Mouse (Mus musculus): ENCODE measurements around the gene Trub1. TPM values are rescaled to one million over a fixed set of nuclear protein-coding genes. Genes with fewer than 3 reads are reported as not detected.
A peak's percentile ranks its signal among the peaks of the same experiment; 100 is the strongest.

Gene Trub1
- polyA plus RNA-seq, 1 experiment from 2014 or later = 24.1 TPM

DNA sequence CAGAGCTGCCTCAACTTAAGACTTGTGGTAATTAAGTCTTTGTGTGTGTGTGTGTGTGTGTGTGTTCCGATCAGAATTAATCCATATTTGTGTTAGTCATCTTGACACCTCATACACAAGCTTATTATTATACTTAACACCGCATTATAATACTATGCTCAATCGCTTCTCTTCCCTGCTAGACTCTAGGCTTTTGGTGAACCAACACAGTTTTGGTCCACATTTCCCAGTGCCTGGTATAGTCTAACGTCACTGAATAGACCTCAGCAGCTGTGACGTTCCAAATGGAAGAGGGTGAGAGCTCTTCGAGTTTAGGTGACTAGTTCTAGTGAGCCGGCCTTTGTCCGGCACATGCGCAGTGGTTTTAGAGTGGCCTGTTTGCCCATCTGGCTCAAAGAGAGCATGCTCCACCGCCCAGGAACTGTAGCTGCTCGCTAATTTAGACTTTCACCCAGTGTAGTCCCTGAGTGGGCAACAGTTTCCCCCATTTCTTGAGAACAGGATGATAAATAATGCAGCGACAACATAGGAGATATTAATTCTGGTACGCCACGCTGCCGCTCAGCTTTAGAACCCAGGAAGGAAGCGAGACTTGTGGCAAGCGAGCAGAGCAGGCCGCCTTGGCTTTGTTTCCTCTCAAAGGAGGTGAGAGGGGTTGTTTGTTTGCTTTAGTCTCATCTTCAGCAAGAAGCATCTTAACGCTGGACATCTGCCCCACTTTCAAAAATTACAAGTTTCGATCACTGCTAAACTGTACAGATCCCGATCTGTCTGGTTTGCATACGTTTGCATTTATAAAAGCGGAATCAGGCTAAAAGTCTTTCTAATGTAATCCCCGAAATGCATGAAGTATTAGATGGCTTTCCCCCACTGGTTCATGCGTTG lies 52.6 kb downstream of the Trub1 start:
- Histone ChIP-seq H3K9ac (no peak overlapping the region), H3K4me2 (replicated peaks) (no peak overlapping the region), H3K36me3 (no peaks in the 10 kb centered on the region), H3K27me3 (replicated peaks) (no peaks in the 10 kb centered on the region), H3K9me3 (no peaks in the 10 kb centered on the region), H3K4me3 (replicated peaks) (no peak overlapping the region), H3K27ac (no peak overlapping the region), H3K4me1 (replicated peaks) (peaks cover 6% of the 10 kb centered on the region; the same call in 1 of the 2 replicates)
- no peak for ATAC-seq
- WGBS = 85% methylated on average over 25 of the region's 25 CpGs

DNA sequence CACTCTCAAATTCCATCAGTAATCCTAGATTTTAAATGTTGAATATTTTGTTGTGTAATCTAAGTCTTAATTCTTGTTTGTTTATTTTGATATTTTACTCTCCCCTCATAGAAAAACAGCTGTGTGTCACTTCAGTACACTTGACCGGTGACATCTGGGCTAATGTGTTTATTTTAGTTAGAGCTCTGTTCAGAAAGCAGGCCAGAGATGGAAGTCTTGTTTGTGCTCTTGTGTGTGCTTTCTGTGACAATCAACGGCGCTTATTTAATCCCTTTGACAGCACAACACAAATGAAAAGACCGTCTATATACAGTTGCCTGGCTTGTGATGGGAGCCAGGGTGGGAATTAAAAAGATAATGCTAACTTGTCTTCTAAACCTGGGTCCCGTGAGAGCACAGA lies 53.9 kb downstream of the Trub1 start:
- 22% methylated on average over 5 of the region's 5 CpGs for WGBS
- H3K4me1 ChIP-seq (replicated peaks) = peaks cover 10% of the 10 kb centered on the region
- H3K4me3 ChIP-seq (replicated peaks) = no peak overlapping the region
- ATAC-seq = no peak
- no peaks in the 10 kb centered on the region for H3K9me3 ChIP-seq
- no peak overlapping the region for H3K27ac ChIP-seq
- H3K36me3 ChIP-seq = no peaks in the 10 kb centered on the region
- no peaks in the 10 kb centered on the region for H3K27me3 ChIP-seq (replicated peaks)
- no peak overlapping the region for H3K9ac ChIP-seq
- no peak overlapping the region for H3K4me2 ChIP-seq (replicated peaks)

DNA sequence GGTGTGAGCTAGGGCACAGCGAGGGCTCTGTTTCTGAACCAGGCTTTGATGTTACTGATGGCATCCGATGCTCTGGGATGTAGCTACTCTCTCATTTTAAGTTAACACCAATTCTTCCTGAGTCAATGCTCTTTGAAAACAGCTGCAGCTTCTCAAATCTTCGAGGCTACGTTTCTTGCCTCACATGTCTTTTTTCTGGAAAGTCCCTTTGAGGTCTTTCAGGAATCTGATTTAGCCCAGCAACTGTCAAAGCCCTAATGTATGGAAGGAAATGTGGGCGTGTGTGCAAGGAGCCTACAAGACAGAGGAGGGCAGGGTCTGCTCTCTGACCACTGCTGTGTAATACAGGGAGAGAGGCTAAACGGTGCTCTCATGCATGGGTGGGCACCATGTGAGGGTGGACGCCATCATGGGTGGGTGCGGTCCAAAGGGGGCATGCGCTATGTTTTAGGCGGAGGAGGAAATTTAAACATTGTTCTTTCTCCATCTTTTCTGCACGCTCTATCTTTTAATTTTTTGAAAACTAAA lies 55.6 kb downstream of the Trub1 start:
- Histone ChIP-seq H3K4me1 (replicated peaks) (peaks cover 10% of the 10 kb centered on the region), H3K9me3 (no peaks in the 10 kb centered on the region), H3K4me2 (replicated peaks) (no peak overlapping the region), H3K4me3 (replicated peaks) (no peak overlapping the region), H3K27ac (no peak overlapping the region), H3K9ac (no peak overlapping the region), H3K27me3 (replicated peaks) (no peaks in the 10 kb centered on the region), H3K36me3 (no peaks in the 10 kb centered on the region)
- ATAC-seq = no peak
- WGBS = 66% methylated on average over 11 of the region's 11 CpGs

DNA sequence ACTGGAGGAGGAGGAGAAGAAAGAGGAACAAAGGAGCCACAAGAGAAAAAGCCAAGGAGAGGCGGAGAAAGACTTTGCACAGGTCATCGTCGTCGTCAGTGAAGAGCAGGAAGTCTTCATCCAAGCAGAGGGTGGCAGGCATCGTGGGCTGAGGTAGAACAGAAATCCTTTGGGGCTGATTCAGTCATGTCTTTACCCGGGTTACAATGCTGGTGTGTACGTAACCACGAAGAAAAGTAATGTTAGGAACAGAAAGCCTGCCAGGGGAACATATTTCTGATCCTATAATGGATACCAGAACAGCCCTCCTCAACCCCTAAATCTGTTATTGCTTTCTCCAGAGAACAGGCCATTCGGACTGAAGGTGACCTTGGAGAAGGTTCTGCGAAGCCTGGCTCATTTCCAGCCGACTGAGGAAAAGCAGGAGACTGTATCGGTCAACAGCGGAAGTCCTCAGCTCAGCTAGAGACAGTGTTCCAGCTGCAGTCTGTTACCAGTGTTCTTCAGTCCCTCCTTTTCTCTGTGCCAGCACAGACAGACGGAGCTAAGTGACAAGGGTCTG lies 57.1 kb downstream of the Trub1 start:
- no peaks in the 10 kb centered on the region for H3K9me3 ChIP-seq
- H3K4me1 ChIP-seq (replicated peaks) = peaks cover 10% of the 10 kb centered on the region
- no peak overlapping the region for H3K4me3 ChIP-seq (replicated peaks)
- H3K36me3 ChIP-seq = no peaks in the 10 kb centered on the region
- WGBS = 38% methylated on average over 14 of the region's 14 CpGs
- ATAC-seq = peak; percentile 65
- peak overlapping the region; percentile 41 for H3K4me2 ChIP-seq (replicated peaks)
- H3K9ac ChIP-seq = no peak overlapping the region
- peak overlapping the region; percentile 74 for H3K27ac ChIP-seq
- H3K27me3 ChIP-seq (replicated peaks) = no peaks in the 10 kb centered on the region

DNA sequence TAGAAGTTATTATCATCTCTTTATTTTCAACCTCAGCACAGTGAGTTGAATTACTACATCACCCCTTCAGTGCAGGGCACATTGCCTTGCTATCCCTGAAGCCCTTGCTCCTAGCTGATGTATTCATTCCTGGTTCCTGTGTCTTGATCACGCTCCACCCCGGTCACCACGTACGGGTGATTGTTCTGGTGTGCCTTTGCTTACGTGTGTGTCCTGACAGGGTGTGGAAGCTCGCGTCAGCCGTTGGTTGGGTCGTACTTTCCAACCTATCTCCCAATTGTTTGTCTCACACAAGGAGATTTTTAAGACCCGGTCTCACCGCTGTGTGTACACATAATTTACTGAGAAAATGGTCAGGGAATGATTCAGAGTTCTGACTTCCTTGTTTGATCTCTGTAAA lies 58.1 kb downstream of the Trub1 start:
- no peak overlapping the region; the same call in 1 of the 2 replicates for H3K9ac ChIP-seq
- no peaks in the 10 kb centered on the region for H3K9me3 ChIP-seq
- no peak overlapping the region for H3K4me3 ChIP-seq (replicated peaks)
- peaks cover 10% of the 10 kb centered on the region for H3K4me1 ChIP-seq (replicated peaks)
- H3K4me2 ChIP-seq (replicated peaks) = no peak overlapping the region
- ATAC-seq = no peak
- H3K36me3 ChIP-seq = no peaks in the 10 kb centered on the region
- WGBS = 79% methylated on average over 11 of the region's 11 CpGs
- H3K27me3 ChIP-seq (replicated peaks) = no peaks in the 10 kb centered on the region
- no peak overlapping the region for H3K27ac ChIP-seq

DNA sequence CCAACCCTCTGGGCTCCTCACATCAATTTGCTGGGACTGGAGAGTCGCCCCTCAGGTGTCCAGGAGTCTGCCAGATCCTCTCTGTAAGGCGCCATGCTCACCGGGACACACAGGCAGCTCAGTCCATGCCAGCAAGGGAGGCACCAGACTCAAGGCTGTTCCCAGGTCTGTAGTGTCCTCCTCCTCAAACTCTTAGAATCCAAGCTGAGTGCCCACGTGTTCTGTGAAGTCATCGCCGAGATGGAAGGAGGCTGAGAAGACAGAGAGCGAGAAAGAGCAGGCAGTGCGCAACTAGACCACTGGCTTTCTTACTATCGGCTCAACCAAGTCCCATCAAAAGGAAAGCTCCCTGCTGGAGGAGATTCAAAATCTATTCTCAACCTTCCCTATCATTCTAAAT lies 60.4 kb downstream of the Trub1 start:
- Histone ChIP-seq H3K36me3 (no peaks in the 10 kb centered on the region), H3K27ac (no peak overlapping the region), H3K9me3 (no peaks in the 10 kb centered on the region), H3K4me2 (replicated peaks) (no peak overlapping the region), H3K27me3 (replicated peaks) (no peaks in the 10 kb centered on the region), H3K4me1 (replicated peaks) (peaks cover 10% of the 10 kb centered on the region), H3K9ac (no peak overlapping the region), H3K4me3 (replicated peaks) (no peak overlapping the region)
- 83% methylated on average over 9 of the region's 9 CpGs for whole genome bisulfite sequencing
- ATAC-seq = no peak

DNA sequence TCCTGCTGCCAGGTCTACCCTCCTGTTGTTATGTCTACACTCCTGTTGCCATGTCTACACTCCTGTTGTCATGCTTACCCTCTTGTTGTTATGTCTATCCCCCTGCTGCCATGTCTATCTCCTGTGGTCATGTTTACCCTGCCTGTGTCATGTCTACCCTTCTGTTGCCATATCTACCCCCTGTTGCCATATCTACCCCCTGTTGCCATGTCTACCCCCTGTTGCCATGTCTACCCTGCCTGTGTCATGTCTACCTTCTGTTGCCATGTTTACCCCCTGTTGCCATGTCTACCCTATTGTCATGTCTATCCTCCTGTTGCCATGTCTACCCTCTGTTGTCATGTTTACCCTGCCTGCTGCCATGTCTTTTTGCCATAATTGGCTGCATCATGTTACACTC lies 69.0 kb downstream of the Trub1 start:
- H3K27ac ChIP-seq = no peak overlapping the region
- H3K4me2 ChIP-seq (replicated peaks) = no peak overlapping the region
- H3K9ac ChIP-seq = no peak overlapping the region
- no peaks in the 10 kb centered on the region for H3K36me3 ChIP-seq
- H3K27me3 ChIP-seq (replicated peaks) = no peaks in the 10 kb centered on the region
- no peaks in the 10 kb centered on the region for H3K9me3 ChIP-seq
- no peaks in the 10 kb centered on the region for H3K4me1 ChIP-seq (replicated peaks)
- no peak overlapping the region for H3K4me3 ChIP-seq (replicated peaks)
- ATAC-seq = no peak

DNA sequence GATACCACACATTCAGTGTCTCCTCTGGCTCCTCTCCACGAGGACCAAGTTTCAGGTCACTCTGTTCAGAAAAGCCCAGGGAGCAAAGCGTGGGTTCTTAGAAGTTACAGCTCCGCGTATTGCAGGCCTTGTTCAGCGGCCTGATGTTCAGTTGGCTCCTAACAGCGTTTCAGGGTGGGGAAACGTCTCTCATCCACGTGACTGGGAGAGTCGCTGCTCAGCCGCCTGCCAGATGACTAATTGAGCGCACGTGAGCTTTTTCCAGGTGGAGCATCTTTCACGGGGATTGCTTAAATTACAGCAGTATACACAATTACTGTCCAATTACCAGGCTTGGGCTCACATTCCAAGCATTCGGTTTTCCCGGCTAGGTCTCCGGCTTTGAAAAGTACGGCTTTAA lies 70.7 kb downstream of the Trub1 start:
- H3K27me3 ChIP-seq (replicated peaks) = no peaks in the 10 kb centered on the region
- 60% methylated on average over 17 of the region's 17 CpGs for WGBS

DNA sequence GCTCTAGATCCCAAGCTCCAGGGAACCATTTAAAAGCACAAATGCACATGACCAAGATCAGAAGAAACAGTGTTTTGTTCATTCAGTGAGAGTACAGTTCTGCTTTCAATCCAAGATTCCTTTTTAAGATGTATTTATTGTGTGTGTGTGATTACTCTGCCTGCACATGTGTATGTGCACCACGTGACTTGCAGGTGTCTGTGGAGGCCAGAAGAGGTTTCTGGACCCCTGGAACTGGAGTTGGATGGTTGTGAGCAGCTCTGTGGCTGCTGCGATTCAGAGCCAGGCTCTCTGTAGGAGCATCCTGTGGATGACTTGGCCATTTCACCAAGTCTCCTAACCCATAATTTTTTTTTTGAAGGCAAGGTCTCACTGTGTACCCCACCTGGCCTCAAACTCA lies 73.0 kb downstream of the Trub1 start:
- Histone ChIP-seq H3K27me3 (replicated peaks) (no peaks in the 10 kb centered on the region), H3K4me2 (replicated peaks) (no peak overlapping the region), H3K4me3 (replicated peaks) (no peak overlapping the region), H3K4me1 (replicated peaks) (no peaks in the 10 kb centered on the region), H3K36me3 (no peaks in the 10 kb centered on the region), H3K9ac (no peak overlapping the region), H3K9me3 (no peaks in the 10 kb centered on the region), H3K27ac (no peak overlapping the region)
- no peak for ATAC-seq
- 77% methylated on average over 2 of the region's 2 CpGs for WGBS

More for the DNA sequence above, 70.7 kb downstream of the Trub1 start:
- Histone ChIP-seq H3K4me1 (replicated peaks) (no peaks in the 10 kb centered on the region), H3K4me3 (replicated peaks) (no peak overlapping the region), H3K36me3 (no peaks in the 10 kb centered on the region), H3K9ac (no peak overlapping the region), H3K9me3 (no peaks in the 10 kb centered on the region), H3K4me2 (replicated peaks) (no peak overlapping the region), H3K27ac (no peak overlapping the region)
- peak; percentile 39; the same call in 1 of the 2 replicates for ATAC-seq

DNA sequence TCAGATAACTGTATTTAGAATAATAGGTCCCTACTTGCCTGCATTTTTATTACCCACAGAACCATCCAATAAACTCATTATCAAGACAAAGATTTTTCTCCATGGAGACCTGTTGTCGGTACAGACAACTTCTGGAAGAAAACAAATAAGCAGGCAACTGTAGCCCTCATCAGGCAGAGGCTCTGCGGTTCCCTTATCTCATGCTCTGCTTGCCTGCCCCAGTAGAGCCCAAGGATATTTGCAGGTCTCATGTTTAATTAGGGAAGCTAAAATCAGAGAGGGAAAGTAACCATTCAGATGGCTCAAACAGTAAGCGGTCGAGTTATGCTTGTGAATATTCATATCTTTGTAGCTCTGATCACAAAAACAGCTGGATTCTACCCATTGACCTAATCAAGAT lies 77.5 kb downstream of the Trub1 start:
- Histone ChIP-seq H3K4me1 (replicated peaks) (0 out of 2 replicates have a peak, but pooled peaks cover 7% of the 10 kb centered on the region), H3K36me3 (no peaks in the 10 kb centered on the region), H3K27me3 (replicated peaks) (no peaks in the 10 kb centered on the region), H3K4me3 (replicated peaks) (no peak overlapping the region), H3K27ac (no peak overlapping the region), H3K9me3 (no peaks in the 10 kb centered on the region; the same call in 1 of the 2 replicates), H3K4me2 (replicated peaks) (no peak overlapping the region), H3K9ac (no peak overlapping the region)
- 72% methylated on average over 4 of the region's 4 CpGs for WGBS
- ATAC-seq = no peak

DNA sequence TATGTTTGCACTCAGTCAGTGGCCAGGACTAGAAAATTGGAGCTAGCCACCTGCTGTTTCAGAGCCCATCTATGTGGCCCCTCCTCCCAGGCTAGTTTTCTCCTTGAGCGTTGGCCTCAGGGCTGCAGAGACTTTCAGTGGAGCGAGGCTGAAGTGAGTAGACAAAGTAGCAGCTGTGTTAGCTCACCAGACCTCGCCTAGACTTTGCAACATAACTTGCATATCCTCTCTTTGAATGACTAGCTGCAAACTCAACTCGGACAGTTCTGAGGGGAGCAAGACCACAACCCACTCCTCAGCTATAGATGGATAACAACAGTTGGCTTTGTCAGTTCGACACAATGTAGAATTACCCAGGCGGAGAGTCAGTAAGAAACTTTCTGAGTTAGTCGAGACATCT lies 81.5 kb downstream of the Trub1 start:
- Histone ChIP-seq H3K9me3 (no peaks in the 10 kb centered on the region; the same call in 1 of the 2 replicates), H3K36me3 (no peaks in the 10 kb centered on the region), H3K4me3 (replicated peaks) (no peak overlapping the region), H3K4me1 (replicated peaks) (peaks cover 16% of the 10 kb centered on the region; the same call in 1 of the 2 replicates), H3K27ac (no peak overlapping the region), H3K4me2 (replicated peaks) (no peak overlapping the region), H3K9ac (no peak overlapping the region), H3K27me3 (replicated peaks) (no peaks in the 10 kb centered on the region)
- 51% methylated on average over 7 of the region's 7 CpGs for WGBS
- 0 out of 2 replicates have a peak, but pooled peaks have one; percentile 19 for ATAC-seq

DNA sequence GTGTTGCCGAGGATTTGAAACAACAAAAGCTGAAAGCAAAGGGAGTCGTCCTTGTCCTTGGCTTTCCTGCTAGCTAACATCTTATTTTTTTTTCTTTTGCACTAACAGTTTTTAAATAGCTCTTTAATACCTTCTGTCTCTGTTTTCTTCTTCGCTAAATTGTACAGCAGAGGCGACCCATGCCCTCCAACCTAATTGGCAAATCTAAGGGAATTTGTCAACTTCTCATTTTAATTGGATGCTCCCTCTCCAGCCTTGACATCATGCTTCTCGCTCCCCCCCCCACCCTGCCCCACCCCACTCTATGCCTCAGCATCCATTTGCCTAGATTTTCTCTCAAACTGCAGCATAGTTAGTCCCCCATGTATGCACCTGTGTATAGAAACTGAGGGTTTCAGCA lies 83.8 kb downstream of the Trub1 start:
- H3K4me2 ChIP-seq (replicated peaks) = no peak overlapping the region
- H3K9ac ChIP-seq = no peak overlapping the region
- 79% methylated on average over 5 of the region's 5 CpGs for WGBS
- peaks cover 16% of the 10 kb centered on the region; the same call in 1 of the 2 replicates for H3K4me1 ChIP-seq (replicated peaks)
- no peak overlapping the region for H3K4me3 ChIP-seq (replicated peaks)
- H3K27me3 ChIP-seq (replicated peaks) = no peaks in the 10 kb centered on the region
- H3K27ac ChIP-seq = no peak overlapping the region
- no peaks in the 10 kb centered on the region for H3K36me3 ChIP-seq
- no peaks in the 10 kb centered on the region; the same call in 1 of the 2 replicates for H3K9me3 ChIP-seq
- ATAC-seq = no peak

Measured in intestine, embryonic 15.5 days (tissue).